Mouse (Mus musculus) heart, postnatal 0 days (tissue): Measurements from ENCODE around the gene Igfbp3.
"Not testable (repeated sequence)": the region's sequence is repeated elsewhere in the genome, so short reads cannot be mapped to it uniquely, and the experiment has no call there.

Source experiments
- CTCF ChIP-seq: IDR thresholded peaks from 2 replicates; pipeline ENCODE4 v1.5.1; 2016; ENCODE audit warnings: antibody characterized with exemption, control low read depth, low read depth
- EP300 ChIP-seq: IDR thresholded peaks from 2 replicates; pipeline ENCODE4 v1.6.1; 2016; ENCODE audit warnings: antibody characterized with exemption, low read depth

DNA sequence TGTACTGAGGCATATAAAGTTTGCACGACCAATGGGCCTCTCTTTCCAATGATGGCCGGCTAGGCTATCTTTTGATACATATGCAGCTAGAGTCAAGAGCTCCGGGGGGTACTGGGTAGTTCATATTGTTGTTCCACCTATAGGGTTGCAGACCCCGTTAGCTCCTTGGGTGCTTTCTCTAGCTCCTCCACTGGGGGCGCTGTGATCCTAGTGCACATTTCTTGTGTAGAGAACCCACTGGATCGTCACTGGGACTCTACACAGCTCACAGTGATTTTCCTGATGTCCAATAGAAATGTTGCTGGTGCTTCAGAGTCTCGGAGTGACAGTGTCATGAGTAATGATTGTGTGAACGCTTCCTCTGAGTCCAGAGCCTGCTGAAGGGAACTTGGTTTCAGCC, 8.1 kb upstream of the Igfbp3 start:
- TF ChIP-seq CTCF, EP300: not testable (repeated sequence)
